8 mouse cellular contexts compared by ENCODE assay signal in genomic region chrX:35888945-35889799, GRCm38 (mm10). TPM values are rescaled to one million over a fixed set of nuclear protein-coding genes. Genes with fewer than 3 reads are reported as not detected.
A peak's percentile ranks its signal among the peaks of the same experiment; 100 is the strongest.
DNase-seq lines count a peak whose midpoint lies in the region; ATAC-seq and TF ChIP-seq lines count a peak whose summit lies in the region.

No protein-coding gene starts in this region.

- DNase-seq in A20 (ENCODE audit: low read depth, low spot score) (peak; percentile 57), MN1 (ENCODE audit: low spot score) (peak; percentile 15)
- DNase-seq in layer of hippocampus, adult 2 months (ENCODE audit: low spot score in 2 of 2) = peak in 1 of 2 experiments; percentile 12
- peak; percentile 63 for DNase-seq in thymus, postnatal 14 days

- TF ChIP-seq POLR2A in cortical plate, adult 2 months (IDR thresholded peaks at IDR 0.05; ENCODE audit: extremely low read depth, insufficient read depth, low read length) = no peak

- peak overlapping the region; percentile 63 for H3K4me3 ChIP-seq in cortical plate, adult 2 months (ENCODE audit: insufficient read depth, low read length)
- H3K4me3 ChIP-seq in heart, embryonic 12.5 days = peak overlapping the region; percentile 71
- H3K4me3 ChIP-seq in layer of hippocampus, adult 2 months = peak overlapping the region; percentile 64
- H3K4me3 ChIP-seq in lung, embryonic 16.5 days (ENCODE audit: low read length) = peak overlapping the region; percentile 64

- H3K27me3 ChIP-seq in heart, embryonic 12.5 days (replicated peaks) = 0 out of 2 replicates have a peak, but pooled peaks cover 6% of the 10 kb centered on the region
- H3K27me3 ChIP-seq in lung, embryonic 16.5 days (ENCODE audit: control insufficient read depth, insufficient read depth, low read depth, low read length) = no peaks in the 10 kb centered on the region

- no peak for TF ChIP-seq CTCF in cortical plate, adult 2 months (IDR thresholded peaks at IDR 0.05; ENCODE audit: extremely low read depth, insufficient read depth, low read length)
- TF ChIP-seq CTCF in layer of hippocampus, adult 2 months (conservative IDR thresholded peaks at IDR 0.05) = no peak

- ATAC-seq in heart, embryonic 12.5 days (ENCODE audit: insufficient number of reproducible peaks, low FRiP score) = peak; percentile 58
- ATAC-seq in lung, embryonic 16.5 days (ENCODE audit: low read depth) = peak; percentile 75
- peak; percentile 65; the same call in 1 of the 2 replicates for ATAC-seq in neutrophil, adult 5-6 weeks (ENCODE audit: extremely low read depth, insufficient number of reproducible peaks, low FRiP score, poor library complexity, severe bottlenecking)

- 10% methylated on average over 58 of the region's 58 CpGs for WGBS in heart, embryonic 12.5 days
- WGBS in lung, embryonic 16.5 days = 12% methylated on average over 30 of the region's 58 CpGs

- H3K4me2 ChIP-seq in heart, embryonic 12.5 days = peak overlapping the region; percentile 75
- H3K4me2 ChIP-seq in lung, embryonic 16.5 days (ENCODE audit: low read depth, low read length) = peak overlapping the region; percentile 68

- H3K36me3 ChIP-seq in heart, embryonic 12.5 days = no peaks in the 10 kb centered on the region
- no peaks in the 10 kb centered on the region for H3K36me3 ChIP-seq in lung, embryonic 16.5 days (ENCODE audit: control insufficient read depth, insufficient read depth, low read length)

- H3K9ac ChIP-seq in heart, embryonic 12.5 days = peak overlapping the region; percentile 73
- peak overlapping the region; percentile 73 for H3K9ac ChIP-seq in lung, embryonic 16.5 days (ENCODE audit: low read length)

- H3K9me3 ChIP-seq in heart, embryonic 12.5 days (replicated peaks) = peaks cover 2% of the 10 kb centered on the region; the same call in 1 of the 2 replicates
- no peaks in the 10 kb centered on the region for H3K9me3 ChIP-seq in lung, embryonic 16.5 days (ENCODE audit: control insufficient read depth, low read length)

- H3K4me1 ChIP-seq in cortical plate, adult 2 months (ENCODE audit: control insufficient read depth, insufficient read depth, low read length) = no peaks in the 10 kb centered on the region
- H3K4me1 ChIP-seq in heart, embryonic 12.5 days (replicated peaks) = 0 out of 2 replicates have a peak, but pooled peaks cover 4% of the 10 kb centered on the region
- H3K4me1 ChIP-seq in lung, embryonic 16.5 days (replicated peaks; ENCODE audit: control insufficient read depth, insufficient read depth, low read length) = no peaks in the 10 kb centered on the region

- no peak overlapping the region for H3K27ac ChIP-seq in cortical plate, adult 2 months (ENCODE audit: insufficient read depth, low read length)
- H3K27ac ChIP-seq in heart, embryonic 12.5 days (ENCODE audit: poor library complexity, severe bottlenecking) = peak overlapping the region; percentile 49; the same call in 1 of the 2 replicates
- peak overlapping the region; percentile 78 for H3K27ac ChIP-seq in layer of hippocampus, adult 2 months
- H3K27ac ChIP-seq in lung, embryonic 16.5 days (ENCODE audit: low read length) = 0 out of 2 replicates have a peak overlapping the region, but pooled peaks have one; percentile 10

RNA-seq across cellular contexts. Expression of gene Dock11, which starts 0.5 kb away (rescaled TPM):
- 4.1 TPM in 2 replicates for polyA plus RNA-seq in cortical plate, adult 2 months (2012; rRNA removed)
- 12.1 and 12.9 TPM in 2 replicates for polyA plus RNA-seq in heart, embryonic 12.5 days (2016; fragmentation: Nextera tagmentation; extraction: Ambion mirVana)
- total RNA-seq in layer of hippocampus, adult 2 months (2021) = 10 to 100 TPM; 15.1 to 18.3 TPM
- 6.6 and 6.8 TPM in 2 replicates for polyA plus RNA-seq in lung, embryonic 16.5 days (2015; fragmentation: Nextera tagmentation; extraction: Ambion mirVana)
- total RNA-seq in neutrophil, adult 5-6 weeks (2017) = 250 and 253 TPM in 2 replicates
